Mouse (Mus musculus): ENCODE measurements at regions not wholly inside any gene's neighbourhood (a gene's known extent, or its start where the extent isn't known, plus 50 kb on each side); places are given as distances from the start of the nearest gene placed in this dataset.

GRCm38 (mm10) chr14:62175384-62176048, 116.9 kb upstream of the Rnaseh2b start:
- TF ChIP-seq USF1 (IDR thresholded peaks at IDR 0.05; ENCODE audit: low read depth) (no peak), CTCF (IDR thresholded peaks at IDR 0.05; ENCODE audit: control insufficient read depth, insufficient read depth, insufficient read length) (no peak), MYOD1 (IDR thresholded peaks at IDR 0.05; ENCODE audit: control insufficient read depth, insufficient read length, low read depth) (no peak), CEBPB (IDR thresholded peaks at IDR 0.05; ENCODE audit: low read depth) (no peak), FOSL1 (IDR thresholded peaks at IDR 0.05; ENCODE audit: insufficient read depth, low read length, poor library complexity, severe bottlenecking) (no peak)

Measured in C2C12 (cell line).